Mouse (Mus musculus): ENCODE results near the gene Rai1. TPM values are rescaled to one million over a fixed set of nuclear protein-coding genes. Genes with fewer than 3 reads are reported as not detected.

Rai1 gene
- polyA plus RNA-seq, 1 experiment: 35.1 TPM

- no peak for DNase-seq (ENCODE audit: low spot score)
These were observed 9.7 kb upstream of the Rai1 start for GRCm38 (mm10) chr11:60094909-60095810.

DNA sequence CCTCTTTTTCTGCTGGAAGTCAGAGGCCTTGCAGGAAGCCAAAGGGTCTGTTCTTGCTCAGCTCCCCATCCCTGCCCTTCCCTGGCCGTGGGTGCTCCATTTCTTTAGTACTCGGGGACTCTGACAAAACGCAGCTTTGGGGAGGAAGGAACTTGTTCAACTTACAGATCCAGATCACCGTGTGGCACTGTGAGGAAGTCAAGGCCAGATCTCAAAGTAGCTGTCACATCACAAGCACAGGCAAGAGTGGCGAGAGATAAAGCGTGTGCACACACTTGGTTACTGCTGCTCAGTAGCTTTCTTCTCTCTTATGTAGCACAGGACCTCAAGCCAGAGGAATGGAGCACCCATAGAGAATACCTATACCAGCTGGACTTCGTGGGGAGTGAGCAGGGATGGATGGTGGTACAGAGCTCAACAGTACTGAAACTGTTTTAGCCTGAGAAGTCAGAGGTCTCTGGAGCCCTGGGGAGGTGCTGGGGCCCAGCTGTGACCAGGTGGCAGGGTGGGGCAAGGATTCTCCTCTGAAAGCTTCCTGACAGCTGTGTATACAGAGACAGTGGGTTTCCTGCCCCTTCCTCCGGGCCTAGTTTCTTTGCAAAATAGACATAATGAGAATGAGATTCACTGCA lies 5.1 kb upstream of the Rai1 start:
- no peak for DNase-seq (ENCODE audit: low spot score)

DNA sequence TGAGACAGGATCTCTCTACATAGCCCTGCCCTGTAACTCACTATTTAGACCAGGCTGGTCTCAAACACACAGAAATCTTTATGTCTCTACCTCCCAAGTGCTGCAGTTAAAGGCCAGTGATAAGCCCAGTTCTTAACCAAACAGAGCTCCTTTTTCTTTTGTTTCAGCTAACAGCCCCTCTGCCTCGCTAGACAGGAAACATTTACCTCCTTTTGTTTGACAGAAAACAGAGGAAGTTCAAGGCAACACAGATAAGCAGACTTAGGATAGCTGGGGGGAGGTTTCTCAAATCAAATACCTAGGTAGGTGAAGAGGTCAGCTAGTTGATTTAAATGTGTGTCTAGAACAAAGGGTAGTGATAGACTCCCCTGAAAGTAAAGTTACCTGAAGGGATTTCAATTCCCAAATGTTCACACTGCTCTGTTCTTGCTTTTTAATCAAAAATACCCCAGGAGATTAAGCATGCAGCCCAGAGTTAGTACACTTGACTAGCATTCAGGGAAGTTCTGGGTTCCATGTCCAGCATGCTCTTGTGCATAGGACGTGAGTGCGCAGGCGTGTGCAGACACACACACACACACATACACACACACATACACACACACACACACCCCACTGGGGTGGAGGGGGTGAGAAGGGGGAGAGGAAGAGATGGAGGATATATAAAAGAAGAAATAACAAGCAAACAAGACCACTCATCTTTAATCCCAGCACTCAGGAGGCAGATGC lies 3.8 kb upstream of the Rai1 start:
- no peak for DNase-seq (ENCODE audit: low spot score)

DNA sequence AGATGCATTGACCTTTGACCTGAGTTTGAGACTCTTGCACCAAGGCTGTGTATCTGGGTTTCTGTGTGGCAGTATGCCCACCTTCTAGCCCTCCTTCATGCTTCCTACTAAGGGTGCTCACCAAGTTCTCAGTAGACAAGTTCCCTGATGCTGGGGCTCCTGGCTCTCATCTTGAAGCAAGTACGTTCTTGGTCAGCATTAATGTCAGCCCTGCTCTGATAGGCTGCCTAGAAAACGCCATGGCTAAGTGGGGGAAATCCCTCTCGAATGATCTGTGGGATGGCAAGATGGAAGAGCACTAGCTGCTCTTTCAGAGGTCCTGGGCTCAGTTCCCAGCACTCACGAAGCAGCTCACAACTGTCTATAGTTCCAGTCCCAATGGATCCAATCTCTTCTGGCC lies 2.8 kb upstream of the Rai1 start:
- no peak for DNase-seq (ENCODE audit: low spot score)

- no peak for DNase-seq (ENCODE audit: low spot score)
These were observed 2.1 kb upstream of the Rai1 start for GRCm38 (mm10) chr11:60102664-60103063.

DNA sequence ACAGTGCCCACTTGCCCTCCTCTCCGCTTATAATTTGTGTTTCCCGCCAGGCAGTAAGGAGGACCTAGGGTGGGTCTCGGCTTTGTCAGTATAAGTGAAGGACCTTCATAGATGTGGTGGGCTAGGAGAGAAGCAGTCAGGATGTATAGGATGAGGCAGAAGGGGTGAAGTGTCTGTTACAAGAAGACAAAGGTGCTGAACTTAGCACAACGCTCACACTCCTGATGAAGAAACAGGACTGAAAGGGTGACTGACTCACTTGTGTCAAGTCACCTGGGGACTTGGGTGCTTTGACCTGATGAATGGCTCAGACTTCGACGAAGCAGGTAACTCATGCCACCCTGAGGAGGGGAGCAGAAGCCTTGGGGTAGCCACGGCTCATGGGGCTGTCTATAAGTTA lies 1.2 kb upstream of the Rai1 start:
- no peak for DNase-seq (ENCODE audit: low spot score)

- peak; percentile 75 for DNase-seq (ENCODE audit: low spot score)
These were observed 1.1 kb downstream of the Rai1 start for GRCm38 (mm10) chr11:60105593-60106542.

- peak; percentile 36 for DNase-seq (ENCODE audit: low spot score)
These were observed 1.8 kb downstream of the Rai1 start for GRCm38 (mm10) chr11:60106543-60107110.

DNA sequence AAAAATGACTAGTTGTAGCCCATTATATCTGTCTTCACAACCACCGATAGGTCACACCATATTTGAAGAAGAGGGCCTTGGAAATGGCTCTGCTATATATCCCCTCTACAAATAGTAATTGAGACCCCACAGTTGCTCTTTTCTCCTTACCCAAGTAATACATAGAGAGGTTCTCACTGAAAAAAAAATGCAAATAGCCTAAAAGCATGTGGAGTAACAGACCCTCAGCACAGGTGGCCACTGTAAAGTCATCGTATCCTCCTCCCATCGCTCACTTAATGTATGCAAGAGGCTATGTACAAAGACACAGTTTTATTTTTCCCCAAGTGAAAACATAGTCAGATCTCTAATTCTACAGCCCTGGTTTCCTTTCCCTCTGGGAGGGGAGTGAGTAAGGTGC lies 2.6 kb downstream of the Rai1 start:
- DNase-seq (ENCODE audit: low spot score): no peak

DNA sequence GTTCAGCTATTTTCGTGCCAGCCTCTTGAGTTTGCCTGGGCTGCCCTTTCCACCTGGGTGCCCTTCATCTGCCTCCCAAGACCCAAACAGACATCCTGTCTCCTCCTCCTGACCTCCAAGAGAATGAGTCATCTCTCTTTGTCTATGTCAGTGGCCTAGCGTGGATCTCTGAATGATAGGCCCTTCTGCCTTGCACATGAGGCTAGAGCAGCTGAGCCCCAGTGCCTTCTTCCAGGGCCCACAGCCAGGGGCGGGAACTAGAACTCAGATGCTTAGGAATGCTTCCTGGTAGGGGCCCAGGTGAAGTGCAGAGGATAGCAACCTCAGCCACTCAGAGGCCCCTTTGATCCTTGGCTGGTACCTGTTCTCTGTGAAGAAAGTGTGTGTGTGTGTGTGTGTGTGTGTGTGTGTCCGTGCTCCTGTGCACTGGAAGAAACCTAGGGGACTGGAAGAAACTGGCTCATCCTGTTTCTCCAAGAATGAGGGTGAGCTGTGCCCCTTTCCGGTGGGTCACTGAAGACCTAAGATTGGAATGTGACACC lies 3.9 kb downstream of the Rai1 start:
- DNase-seq (ENCODE audit: low spot score): no peak

- no peak for DNase-seq (ENCODE audit: low spot score)
These were observed 5.6 kb downstream of the Rai1 start for GRCm38 (mm10) chr11:60110386-60110785.

DNA sequence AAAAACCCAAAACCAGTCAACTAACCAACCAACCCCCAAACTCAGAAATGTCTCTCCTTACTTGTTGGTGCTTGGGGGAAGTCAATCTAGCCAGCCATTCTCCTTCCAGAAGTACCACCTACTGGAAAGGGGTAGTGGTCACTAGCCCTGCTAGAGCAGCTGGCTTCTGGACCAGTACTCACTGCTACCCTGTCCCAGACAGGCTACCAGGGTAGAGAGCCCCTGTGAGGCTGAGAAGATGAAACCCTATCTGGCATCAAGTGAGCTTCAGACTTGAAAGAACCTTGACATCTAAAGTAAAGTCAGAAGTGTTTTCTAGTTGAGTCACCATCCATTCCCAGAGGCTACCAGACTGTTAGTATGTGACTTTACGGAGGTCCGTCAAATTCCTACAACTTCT lies 6.8 kb downstream of the Rai1 start:
- no peak for DNase-seq (ENCODE audit: low spot score)

- peak; percentile 35 for DNase-seq (ENCODE audit: low spot score)
These were observed 8.8 kb downstream of the Rai1 start for GRCm38 (mm10) chr11:60113624-60114023.

- peak; percentile 44 for DNase-seq (ENCODE audit: low spot score)
These were observed 9.6 kb downstream of the Rai1 start for GRCm38 (mm10) chr11:60114296-60115023.

- peak; percentile 84 for DNase-seq (ENCODE audit: low spot score)
These were observed 10.3 kb downstream of the Rai1 start for GRCm38 (mm10) chr11:60115024-60115538.

DNA sequence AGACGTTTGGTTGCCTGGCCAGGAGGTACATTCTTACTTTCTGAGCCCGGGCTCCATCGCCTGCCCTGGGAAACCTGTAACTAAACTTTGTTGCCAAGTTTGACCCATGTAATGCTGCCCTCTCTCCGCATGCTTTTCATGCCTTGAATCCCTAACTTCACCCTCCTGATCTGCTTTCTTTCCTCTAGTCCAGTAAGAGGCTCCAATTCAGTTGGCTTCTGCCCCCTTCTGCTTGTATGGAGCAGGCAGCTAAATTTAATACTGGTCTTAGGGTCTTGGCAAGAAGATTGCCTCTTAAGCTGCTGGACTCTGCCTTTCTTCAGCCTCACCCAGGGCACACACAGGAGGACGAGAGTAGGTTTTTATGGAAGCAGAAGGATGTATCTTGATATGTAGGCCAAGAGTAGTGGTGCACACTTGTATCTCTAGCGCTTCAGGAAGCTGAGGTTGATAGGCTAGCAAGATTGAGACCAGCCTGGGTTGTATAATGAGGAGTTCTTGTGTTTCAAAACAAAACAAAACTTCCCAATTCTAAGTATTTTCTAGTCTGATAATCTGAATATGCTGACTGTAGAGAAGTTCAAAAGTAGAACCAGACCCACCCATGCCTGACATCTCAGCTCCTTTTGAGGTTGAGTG lies 10.9 kb downstream of the Rai1 start:
- no peak for DNase-seq (ENCODE audit: low spot score)

DNA sequence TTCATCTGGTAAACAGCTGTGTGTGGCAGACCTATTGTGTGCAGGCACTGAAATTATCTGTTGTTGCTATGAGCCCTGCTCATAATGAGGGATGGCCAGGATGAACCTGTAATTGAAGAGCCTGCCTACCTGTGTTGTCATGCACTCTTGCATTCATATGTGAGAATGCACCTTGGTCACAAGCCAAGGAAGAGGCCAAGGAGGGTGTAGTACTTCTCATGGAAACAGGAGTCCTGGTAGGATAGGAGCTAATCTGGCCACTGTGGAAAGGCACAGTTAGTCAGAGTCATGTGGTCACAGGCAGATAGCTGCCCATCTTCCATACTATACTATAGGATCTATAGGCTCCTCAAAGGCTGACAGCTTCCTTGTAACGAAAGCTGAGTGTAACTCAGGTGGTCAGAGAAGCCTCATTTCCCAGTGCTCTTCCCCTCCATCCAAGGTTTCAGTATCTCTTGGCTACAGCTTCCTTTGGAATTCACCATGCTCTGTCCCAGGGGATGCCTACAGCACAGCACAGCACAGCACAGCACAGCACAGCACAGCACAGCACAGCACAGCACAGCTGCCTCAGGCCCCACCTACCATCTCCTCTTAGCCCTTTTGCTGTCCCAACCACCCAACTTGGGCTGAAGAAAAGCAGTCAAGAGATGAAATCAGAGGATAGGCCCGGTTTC lies 15.9 kb downstream of the Rai1 start:
- DNase-seq (ENCODE audit: low spot score): no peak

DNA sequence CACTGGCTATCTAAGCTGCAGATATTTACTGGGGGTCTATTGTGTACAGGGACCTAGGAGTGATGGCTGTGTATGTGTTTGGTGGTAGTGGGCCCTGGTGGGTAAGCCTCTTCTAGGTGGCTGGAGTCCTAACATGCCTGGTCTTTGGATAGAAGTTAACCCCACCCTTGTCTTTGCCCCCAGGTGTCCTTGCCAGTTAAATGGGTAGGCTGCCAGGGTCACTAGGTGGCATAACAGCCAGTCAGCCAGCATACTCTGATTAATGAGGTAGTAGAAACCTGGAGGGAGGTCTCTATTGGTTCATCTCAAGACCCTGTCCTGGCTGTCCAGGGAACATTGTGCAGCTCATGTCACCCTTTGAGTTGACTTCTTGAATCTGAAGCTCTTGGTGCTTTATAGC lies 17.8 kb downstream of the Rai1 start:
- no peak for DNase-seq (ENCODE audit: low spot score)

- no peak for DNase-seq (ENCODE audit: low spot score)
These were observed 22.2 kb downstream of the Rai1 start for GRCm38 (mm10) chr11:60127048-60127447.
